Mouse (Mus musculus) forebrain, embryonic 13.5 days (tissue): ENCODE measurements around the gene Crebrf. TPM values are rescaled to one million over a fixed set of nuclear protein-coding genes. Genes with fewer than 3 reads are reported as not detected.

Experiments
- ATAC-seq: fragments of 200-750 bp; cut with Nextera tagmentation; 2 replicates; pipeline ENCODE4 v1.8.0; 2017
- H3K27ac ChIP-seq: fragments of 300-500 bp; sonication (generic); 2 replicates; pipeline ENCODE4 v1.5.1; 2015; ENCODE audit warnings: inconsistent platforms, mild to moderate bottlenecking, moderate library complexity
- H3K27me3 ChIP-seq: fragments of 300-500 bp; sonication (generic); 2 replicates; pipeline ENCODE4 v1.6.1; 2015; ENCODE audit warnings: mild to moderate bottlenecking, inconsistent platforms
- H3K36me3 ChIP-seq: fragments of 300-500 bp; sonication (generic); 2 replicates; pipeline ENCODE4 v1.6.1; 2015; ENCODE audit warnings: mild to moderate bottlenecking, inconsistent platforms; ENCODE audit not compliant: poor library complexity, severe bottlenecking
- H3K4me1 ChIP-seq: fragments of 300-500 bp; sonication (generic); 2 replicates; pipeline ENCODE4 v1.6.1; 2015; ENCODE audit warnings: inconsistent platforms
- H3K4me2 ChIP-seq: fragments of 300-500 bp; sonication (generic); 2 replicates; pipeline ENCODE4 v1.6.1; 2015; ENCODE audit warnings: inconsistent platforms, mild to moderate bottlenecking, moderate library complexity
- H3K4me3 ChIP-seq: fragments of 300-500 bp; sonication (generic); 2 replicates; pipeline ENCODE4 v1.5.1; 2015; ENCODE audit warnings: mild to moderate bottlenecking, inconsistent platforms
- H3K9ac ChIP-seq: fragments of 300-500 bp; sonication (generic); 2 replicates; pipeline ENCODE4 v1.6.1; 2015; ENCODE audit warnings: mild to moderate bottlenecking, inconsistent platforms
- H3K9me3 ChIP-seq: fragments of 300-500 bp; sonication (generic); replicated peaks from 2 replicates; pipeline ENCODE4 v1.6.1; 2016; ENCODE audit warnings: inconsistent platforms
- WGBS: fragments of 180-500 bp; shearing (Covaris S2); methylation state at CpG from one replicate; pipeline ENCODE4 v1.1.7; 2015; 5-methylcytosine and 5-hydroxymethylcytosine counted together
- polyA plus RNA-seq: library from polyadenylated mRNA; unstranded; fragments of >200 nt; fragmentation: Nextera tagmentation; extraction: Ambion mirVana; gene quantifications from 2 replicates; pipeline ENCODE4 v1.2.1, GENCODE M21; 2015

The Crebrf gene
- polyA plus RNA-seq, 1 experiment from 2014 or later: 13.8 TPM

DNA sequence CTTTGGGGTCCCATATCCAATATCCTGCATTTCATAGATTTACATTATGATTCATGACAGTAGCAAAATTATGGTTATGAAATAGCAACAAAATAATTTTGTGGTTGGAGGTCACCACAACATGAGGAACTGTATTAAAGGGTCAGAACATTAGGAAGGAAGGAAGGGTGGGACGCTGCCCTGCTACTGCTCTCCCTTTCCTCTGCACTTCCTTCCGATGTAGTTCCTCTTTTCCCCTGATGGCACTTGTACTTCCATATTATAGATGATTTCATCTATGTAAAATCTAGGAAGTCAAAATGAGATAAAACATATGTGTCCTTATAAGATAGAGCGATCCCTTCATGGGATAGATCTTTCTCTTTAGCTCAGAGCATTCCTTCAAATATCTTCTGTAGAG, 34.5 kb downstream of the Crebrf start:
- H3K27me3 ChIP-seq: no peaks in the 10 kb centered on the region
- no peak for ATAC-seq
- H3K4me2 ChIP-seq: no peak overlapping the region
- H3K9me3 ChIP-seq: no peaks in the 10 kb centered on the region
- H3K4me1 ChIP-seq: no peaks in the 10 kb centered on the region
- WGBS: 84% methylated on average over 3 of the region's 3 CpGs
- 0 out of 2 replicates have a peak, but pooled peaks cover 2% of the 10 kb centered on the region for H3K36me3 ChIP-seq
- H3K27ac ChIP-seq: no peak overlapping the region
- no peak overlapping the region for H3K9ac ChIP-seq
- no peak overlapping the region for H3K4me3 ChIP-seq

DNA sequence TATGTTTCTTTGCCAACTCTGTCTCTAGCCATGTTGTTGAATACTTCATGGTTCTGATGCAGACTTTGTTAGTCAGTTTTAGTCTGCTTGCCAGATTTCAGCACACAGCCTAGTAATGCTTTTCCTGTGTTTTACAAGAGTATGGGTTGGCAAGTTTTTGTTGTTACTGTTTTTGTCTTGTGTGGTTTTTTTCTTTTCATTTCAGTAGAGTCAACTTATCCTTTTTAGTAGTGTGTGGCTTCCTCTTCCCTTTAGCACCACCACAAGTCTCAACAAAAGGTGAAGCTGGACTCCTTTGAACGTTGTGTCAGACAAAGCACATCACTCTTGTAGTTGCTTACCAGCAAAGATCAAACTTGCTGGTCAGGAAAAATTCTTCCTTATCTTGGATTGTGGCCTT, 36.8 kb downstream of the Crebrf start:
- H3K9ac ChIP-seq: no peak overlapping the region
- no peaks in the 10 kb centered on the region for H3K4me1 ChIP-seq
- 87% methylated on average over 1 of the region's 1 CpGs for WGBS
- no peak for ATAC-seq
- no peak overlapping the region for H3K4me3 ChIP-seq
- no peaks in the 10 kb centered on the region for H3K9me3 ChIP-seq
- no peaks in the 10 kb centered on the region for H3K36me3 ChIP-seq
- no peaks in the 10 kb centered on the region for H3K27me3 ChIP-seq
- no peak overlapping the region for H3K27ac ChIP-seq
- no peak overlapping the region for H3K4me2 ChIP-seq

DNA sequence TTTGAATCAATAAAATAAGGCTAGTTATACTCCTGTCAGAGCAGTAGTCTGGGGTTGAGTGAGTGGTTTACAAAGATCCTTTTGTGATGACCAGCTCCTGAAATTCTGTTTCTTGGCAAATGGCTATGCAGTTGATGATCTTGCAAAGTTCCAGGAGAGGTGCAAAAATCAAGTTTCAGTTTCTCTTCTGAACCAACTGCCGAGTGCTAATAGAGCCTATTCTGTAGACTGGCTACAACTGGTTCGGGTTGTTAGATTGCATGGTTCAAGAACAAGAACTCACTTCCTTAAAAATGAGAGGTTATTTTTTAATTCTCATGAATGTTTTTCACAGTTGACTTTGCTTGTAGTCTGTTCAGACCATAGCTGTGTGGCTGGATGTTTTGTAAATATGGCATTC, 38.0 kb downstream of the Crebrf start:
- Histone ChIP-seq H3K9ac (no peak overlapping the region), H3K4me2 (no peak overlapping the region), H3K27ac (no peak overlapping the region), H3K36me3 (0 out of 2 replicates have a peak, but pooled peaks cover 3% of the 10 kb centered on the region), H3K27me3 (no peaks in the 10 kb centered on the region), H3K9me3 (no peaks in the 10 kb centered on the region), H3K4me3 (no peak overlapping the region), H3K4me1 (no peaks in the 10 kb centered on the region)
- 93% methylated on average over 2 of the region's 2 CpGs for WGBS
- ATAC-seq: no peak

DNA sequence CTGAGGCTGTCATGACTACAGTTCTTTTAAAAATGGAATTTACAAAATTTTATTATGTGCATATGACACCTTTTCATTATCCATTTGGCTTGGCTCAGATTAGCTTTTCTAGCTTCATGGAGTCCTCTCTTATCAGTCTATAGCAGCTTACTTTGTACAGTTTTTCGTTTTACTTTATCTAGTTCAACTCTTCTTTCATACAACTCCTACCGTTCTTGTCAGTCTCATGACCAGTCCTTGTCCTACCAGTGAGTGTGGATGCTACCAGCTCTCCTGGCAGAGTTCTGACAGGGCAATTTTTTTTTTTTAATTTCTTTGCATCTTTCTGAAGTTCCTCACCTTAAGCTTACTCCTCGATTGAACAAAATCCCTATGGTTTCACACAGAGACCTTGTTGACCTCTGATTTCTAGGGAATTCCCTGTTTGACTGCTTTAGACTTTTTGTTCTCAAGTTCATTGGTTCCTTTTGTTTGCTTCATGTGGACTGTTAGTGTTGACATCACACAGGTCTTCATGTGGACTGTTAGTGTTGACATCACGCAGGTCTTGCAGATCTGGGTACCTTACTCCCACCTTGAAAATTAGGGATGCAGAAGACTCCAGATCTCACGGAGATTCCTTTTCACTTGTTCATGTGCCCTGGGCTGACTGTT, 51.8 kb downstream of the Crebrf start:
- no peak overlapping the region for H3K9ac ChIP-seq
- no peak for ATAC-seq

DNA sequence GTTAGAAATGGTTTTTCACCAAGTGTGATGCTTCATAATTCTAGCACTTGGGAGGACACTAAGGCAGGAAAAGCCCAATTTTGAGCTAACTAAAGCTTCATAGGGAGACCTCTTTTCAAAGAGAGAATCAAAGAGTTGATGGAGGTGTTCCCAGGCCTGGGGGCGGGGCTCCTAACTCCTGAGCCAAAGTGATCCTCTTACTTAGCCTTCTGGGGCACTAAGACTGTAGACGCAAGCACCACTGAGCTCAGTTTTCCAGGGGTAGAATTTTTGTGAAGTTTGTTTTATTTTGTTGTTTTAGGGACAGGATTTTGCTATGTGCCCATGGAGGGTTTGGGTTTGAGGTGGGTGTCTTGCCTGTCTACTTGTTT, 52.3 kb downstream of the Crebrf start:
- no peak for ATAC-seq
- Histone ChIP-seq H3K27me3 (no peaks in the 10 kb centered on the region), H3K36me3 (peaks cover 5% of the 10 kb centered on the region; the same call in 1 of the 2 replicates), H3K4me1 (no peaks in the 10 kb centered on the region), H3K9me3 (no peaks in the 10 kb centered on the region), H3K9ac (no peak overlapping the region), H3K4me2 (no peak overlapping the region), H3K4me3 (no peak overlapping the region), H3K27ac (no peak overlapping the region)
- 67% methylated on average over 2 of the region's 2 CpGs for WGBS

More for the DNA sequence above, 51.8 kb downstream of the Crebrf start:
- Histone ChIP-seq H3K36me3 (peaks cover 5% of the 10 kb centered on the region; the same call in 1 of the 2 replicates), H3K4me1 (no peaks in the 10 kb centered on the region), H3K4me3 (no peak overlapping the region), H3K4me2 (no peak overlapping the region), H3K27ac (no peak overlapping the region), H3K9me3 (no peaks in the 10 kb centered on the region), H3K27me3 (no peaks in the 10 kb centered on the region)
- 88% methylated on average over 5 of the region's 5 CpGs for WGBS

DNA sequence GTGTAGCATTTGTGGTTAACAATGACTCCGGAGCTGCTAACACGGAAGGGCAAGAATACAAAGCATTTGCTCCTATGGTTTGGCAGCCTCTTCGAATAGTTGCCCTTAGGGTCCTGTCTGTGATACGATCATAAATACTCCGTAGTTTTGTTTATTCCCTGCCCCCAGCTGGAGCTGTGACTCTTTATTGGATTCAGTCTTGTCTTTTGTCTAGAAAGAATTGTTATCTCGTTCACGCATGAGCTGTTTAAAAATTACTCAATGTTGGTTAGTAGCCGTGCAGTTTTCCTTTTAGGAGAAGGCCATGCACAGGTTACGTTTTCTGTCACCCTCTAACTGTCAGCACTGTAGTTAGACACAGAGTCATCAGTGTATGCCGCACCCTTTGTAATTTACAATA, 60.8 kb downstream of the Crebrf start:
- Histone ChIP-seq H3K4me1 (0 out of 2 replicates have a peak, but pooled peaks cover 8% of the 10 kb centered on the region), H3K27me3 (no peaks in the 10 kb centered on the region), H3K4me3 (no peak overlapping the region), H3K27ac (no peak overlapping the region), H3K9me3 (no peaks in the 10 kb centered on the region), H3K36me3 (no peaks in the 10 kb centered on the region; the same call in 1 of the 2 replicates), H3K4me2 (no peak overlapping the region), H3K9ac (no peak overlapping the region)
- ATAC-seq: no peak
- 49% methylated on average over 10 of the region's 10 CpGs for WGBS

DNA sequence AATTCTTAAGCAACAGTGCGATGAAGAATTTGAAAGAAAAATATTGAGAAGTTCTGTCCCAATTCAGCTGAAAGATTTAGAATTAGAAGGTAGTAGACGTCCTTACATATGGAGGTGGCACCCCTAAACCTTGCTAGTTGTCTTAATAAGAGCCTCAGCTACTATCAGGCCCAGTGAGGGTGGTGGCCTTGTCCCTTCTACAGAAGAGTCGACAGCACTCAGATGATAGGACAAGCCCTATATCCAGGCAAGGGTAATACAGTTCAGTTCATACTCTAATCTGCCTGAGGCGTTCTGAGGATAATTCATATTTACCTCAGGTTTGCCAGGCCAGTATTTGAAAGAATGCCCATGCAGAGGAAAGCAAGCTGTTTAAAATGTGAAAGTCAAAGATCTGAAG, 62.6 kb downstream of the Crebrf start:
- Histone ChIP-seq H3K4me2 (no peak overlapping the region), H3K9ac (no peak overlapping the region), H3K36me3 (no peaks in the 10 kb centered on the region; the same call in 1 of the 2 replicates), H3K27me3 (no peaks in the 10 kb centered on the region), H3K4me1 (peaks cover 16% of the 10 kb centered on the region), H3K9me3 (no peaks in the 10 kb centered on the region), H3K4me3 (no peak overlapping the region), H3K27ac (no peak overlapping the region)
- 89% methylated on average over 4 of the region's 4 CpGs for WGBS
- ATAC-seq: no peak

DNA sequence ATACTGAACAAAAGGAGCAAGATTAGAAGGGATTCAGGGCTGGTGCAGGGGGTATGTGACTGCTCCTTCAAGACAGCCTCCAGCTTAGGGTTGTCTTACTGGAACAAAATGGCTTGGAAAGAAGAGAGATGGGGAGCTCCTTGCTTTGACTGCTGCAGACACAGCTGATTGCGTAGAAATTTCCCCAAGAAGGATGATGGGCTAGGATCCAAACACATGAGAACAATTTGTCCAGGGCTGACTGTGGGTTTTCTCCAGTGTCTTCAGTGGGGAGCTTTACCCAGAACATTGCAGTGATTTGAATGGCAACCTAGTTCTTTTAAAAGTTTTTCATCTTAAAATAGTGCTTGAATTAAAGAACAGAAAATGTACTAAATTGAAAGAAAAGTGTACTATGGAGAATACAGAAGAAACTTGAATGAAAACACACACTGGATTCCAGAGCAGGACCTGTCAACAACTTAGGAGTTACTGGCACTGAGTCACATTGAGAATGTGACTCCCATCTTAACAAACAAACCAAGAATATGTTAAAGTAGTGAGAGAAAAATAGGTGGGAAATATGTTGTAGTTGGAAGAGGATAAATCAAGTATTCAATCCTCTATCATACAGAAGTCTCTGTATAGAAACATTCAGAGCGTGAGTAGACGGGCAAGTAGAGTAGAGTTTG, 63.1 kb downstream of the Crebrf start:
- peaks cover 16% of the 10 kb centered on the region for H3K4me1 ChIP-seq
- H3K27me3 ChIP-seq: no peaks in the 10 kb centered on the region
- H3K4me3 ChIP-seq: no peak overlapping the region
- H3K4me2 ChIP-seq: no peak overlapping the region
- H3K27ac ChIP-seq: no peak overlapping the region
- no peak for ATAC-seq
- peaks cover 5% of the 10 kb centered on the region for H3K36me3 ChIP-seq
- no peaks in the 10 kb centered on the region for H3K9me3 ChIP-seq
- 94% methylated on average over 3 of the region's 3 CpGs for WGBS
- no peak overlapping the region for H3K9ac ChIP-seq

DNA sequence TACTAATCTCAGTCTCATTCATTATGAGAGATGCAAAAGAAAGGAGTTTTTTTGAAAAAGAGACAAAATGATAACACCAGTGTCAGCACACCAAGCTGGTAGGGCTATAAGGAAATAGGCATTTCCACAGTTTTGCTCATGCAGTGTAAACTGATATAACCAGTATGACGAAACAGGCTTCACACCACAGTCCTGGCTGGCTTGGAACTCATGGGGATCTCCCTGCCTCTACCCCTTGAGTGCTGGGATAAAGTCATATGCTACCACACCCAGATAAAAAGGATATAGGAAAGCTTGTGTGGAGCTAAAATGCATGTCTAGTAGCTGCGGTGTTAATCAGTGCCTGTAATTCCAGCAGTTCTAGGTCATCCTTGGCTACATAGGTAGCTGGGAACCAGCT, 64.0 kb downstream of the Crebrf start:
- Histone ChIP-seq H3K4me1 (peaks cover 16% of the 10 kb centered on the region), H3K27ac (no peak overlapping the region), H3K4me3 (no peak overlapping the region), H3K27me3 (no peaks in the 10 kb centered on the region), H3K4me2 (no peak overlapping the region), H3K9me3 (no peaks in the 10 kb centered on the region), H3K36me3 (peaks cover 14% of the 10 kb centered on the region), H3K9ac (no peak overlapping the region)
- ATAC-seq: no peak
- 86% methylated on average over 2 of the region's 2 CpGs for WGBS

DNA sequence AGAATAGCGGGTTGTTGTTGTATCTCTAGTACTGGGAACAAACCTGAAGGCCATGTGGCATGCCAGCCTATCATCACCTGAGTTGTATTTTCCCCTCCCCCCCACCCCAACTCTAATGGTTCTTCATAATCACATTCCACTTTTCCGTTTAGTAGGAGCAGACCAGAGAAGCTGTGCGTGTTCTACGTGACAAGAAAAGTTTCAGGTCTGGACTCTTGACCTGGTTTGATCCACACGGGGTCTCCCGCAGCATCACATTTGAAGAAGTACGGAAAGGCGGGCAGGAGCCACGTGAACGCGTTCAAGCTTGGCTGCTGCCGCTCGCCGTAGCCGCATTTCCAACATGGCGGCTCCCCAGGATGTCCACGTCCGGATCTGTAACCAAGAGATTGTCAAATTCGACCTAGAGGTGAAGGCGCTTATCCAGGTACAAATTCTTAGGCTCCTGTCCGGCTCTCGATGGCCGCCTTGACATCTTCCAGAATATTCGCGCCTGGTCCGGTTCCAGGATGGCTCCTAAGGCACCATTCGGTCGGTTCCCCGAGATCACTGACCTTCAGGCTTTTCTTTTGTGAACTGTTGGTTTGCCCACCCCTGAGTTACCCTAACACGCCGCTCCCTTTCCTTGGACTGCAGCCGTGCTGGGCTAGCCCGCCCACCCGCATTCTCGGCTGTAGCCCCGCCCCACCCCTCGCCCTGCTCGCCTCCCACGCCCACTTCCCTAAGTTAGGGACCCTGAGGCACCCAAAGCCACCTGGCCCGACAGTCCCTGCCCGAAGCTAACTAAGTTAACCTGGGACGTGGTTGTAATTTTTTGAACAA, 65.5 kb downstream of the Crebrf start, which contains the start of gene Bnip1:
Gene Bnip1 (plus strand): TSS at position 317 of the 822 bp plus-strand sequence.
- H3K4me1 ChIP-seq: peaks cover 16% of the 10 kb centered on the region
- H3K4me2 ChIP-seq: peak within 1 kb of the TSS; percentile 85
- H3K27me3 ChIP-seq: no peaks in the 10 kb centered on the region
- ATAC-seq: peak; percentile 78
- WGBS: under 1% methylated on average over 42 of the region's 42 CpGs
- peak within 1 kb of the TSS; percentile 81 for H3K4me3 ChIP-seq
- H3K36me3 ChIP-seq: peaks cover 26% of the 10 kb centered on the region
- peak within 1 kb of the TSS; percentile 66; the same call in 1 of the 2 replicates for H3K27ac ChIP-seq
- H3K9ac ChIP-seq: peak within 1 kb of the TSS; percentile 79
- no peaks in the 10 kb centered on the region for H3K9me3 ChIP-seq

DNA sequence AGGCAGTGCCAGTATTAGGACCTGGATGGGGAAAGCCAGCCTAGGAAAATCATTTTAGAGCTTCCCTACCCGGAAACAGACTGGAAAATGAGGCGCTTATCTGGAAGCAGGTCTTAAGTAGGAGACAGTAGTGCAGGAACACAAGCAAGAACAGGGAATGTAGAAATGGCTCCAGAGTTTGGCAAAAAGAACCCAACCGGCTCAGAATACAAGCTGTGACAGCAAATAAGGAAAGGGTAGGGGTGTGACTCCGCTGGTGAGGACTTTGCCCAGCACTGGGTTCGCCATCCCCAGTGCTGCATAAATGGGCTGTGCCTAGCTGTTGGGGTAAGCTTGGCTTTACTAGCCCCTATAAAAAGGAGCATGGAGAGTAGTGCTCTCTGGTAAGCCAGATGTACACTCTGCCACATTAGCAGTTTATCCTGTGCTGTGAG, 66.2 kb downstream of the Crebrf start:
- Histone ChIP-seq H3K9me3 (no peaks in the 10 kb centered on the region), H3K4me1 (peaks cover 12% of the 10 kb centered on the region), H3K36me3 (peaks cover 33% of the 10 kb centered on the region), H3K9ac (peak overlapping the region; percentile 79), H3K27ac (peak overlapping the region; percentile 66; the same call in 1 of the 2 replicates), H3K27me3 (no peaks in the 10 kb centered on the region), H3K4me3 (peak overlapping the region; percentile 81), H3K4me2 (peak overlapping the region; percentile 85)
- ATAC-seq: no peak
- 21% methylated on average over 5 of the region's 5 CpGs for WGBS

DNA sequence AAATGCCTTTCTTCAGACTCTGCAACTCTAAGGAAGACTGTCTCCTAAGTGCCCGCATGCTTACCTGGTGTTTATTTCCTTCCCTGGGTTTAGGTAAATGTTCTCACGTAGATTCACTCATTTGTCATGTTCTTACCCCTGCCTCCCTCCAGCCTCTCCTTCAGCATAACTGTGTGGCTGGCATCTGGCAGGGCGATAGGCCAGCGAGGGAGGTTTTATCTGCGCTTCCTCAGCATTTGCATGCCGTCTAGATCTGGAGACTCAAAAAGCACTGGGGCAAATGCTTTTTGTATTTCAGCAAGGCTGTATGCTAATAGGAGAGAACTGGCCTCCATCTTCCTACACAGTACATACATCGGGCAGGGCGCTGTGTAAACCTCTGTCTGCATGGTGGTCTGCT, 69.1 kb downstream of the Crebrf start:
- no peak overlapping the region for H3K4me3 ChIP-seq
- H3K36me3 ChIP-seq: peaks cover 58% of the 10 kb centered on the region
- no peaks in the 10 kb centered on the region for H3K27me3 ChIP-seq
- no peaks in the 10 kb centered on the region for H3K9me3 ChIP-seq
- ATAC-seq: no peak
- H3K9ac ChIP-seq: no peak overlapping the region
- 93% methylated on average over 8 of the region's 8 CpGs for WGBS
- peaks cover 12% of the 10 kb centered on the region for H3K4me1 ChIP-seq
- no peak overlapping the region for H3K27ac ChIP-seq
- H3K4me2 ChIP-seq: no peak overlapping the region
